Mouse (Mus musculus) lung, postnatal 0 days (tissue): Measurements from ENCODE around the gene Pim1. TPM values are rescaled to one million over a fixed set of nuclear protein-coding genes. Genes with fewer than 3 reads are reported as not detected.

Experiments
- ATAC-seq: fragments of 200-750 bp; cut with Nextera tagmentation; 2 replicates; pipeline ENCODE4 v1.8.0; 2017; ENCODE audit warnings: moderate library complexity
- DNase-seq: peaks from one replicate; pipeline ENCODE4 v3.0.0-alpha.2; 2016; ENCODE audit warnings: low spot score
- H3K27ac ChIP-seq: fragments of 300-500 bp; sonication (generic); 2 replicates; pipeline ENCODE4 v1.5.1; 2014; ENCODE audit warnings: antibody characterized with exemption, mild to moderate bottlenecking, low read length, mixed read lengths
- H3K27me3 ChIP-seq: fragments of 300-500 bp; sonication (generic); replicated peaks from 2 replicates; pipeline ENCODE4 v1.6.1; 2014; ENCODE audit warnings: low read length, mixed read lengths; ENCODE audit not compliant: insufficient read depth
- H3K36me3 ChIP-seq: fragments of 300-500 bp; sonication (generic); 2 replicates; pipeline ENCODE4 v1.6.1; 2014; ENCODE audit warnings: low read length, mixed read lengths; ENCODE audit not compliant: insufficient read depth
- H3K4me1 ChIP-seq: fragments of 300-500 bp; sonication (generic); 2 replicates; pipeline ENCODE4 v1.6.1; 2014; ENCODE audit warnings: antibody characterized with exemption, low read depth, low read length, mixed read lengths; ENCODE audit not compliant: insufficient read depth
- H3K4me2 ChIP-seq: fragments of 300-500 bp; sonication (generic); replicated peaks from 2 replicates; pipeline ENCODE4 v1.6.1; 2014; ENCODE audit warnings: low read depth, mild to moderate bottlenecking, low read length, moderate library complexity, mixed read lengths
- H3K4me3 ChIP-seq: fragments of 300-500 bp; sonication (generic); 2 replicates; pipeline ENCODE4 v1.5.1; 2014; ENCODE audit warnings: low read depth, low read length
- H3K9ac ChIP-seq: fragments of 300-500 bp; sonication (generic); replicated peaks from 2 replicates; pipeline ENCODE4 v1.6.1; 2014; ENCODE audit warnings: low read depth, mild to moderate bottlenecking
- H3K9me3 ChIP-seq: fragments of 300-500 bp; sonication (generic); 2 replicates; pipeline ENCODE4 v1.6.1; 2016; ENCODE audit warnings: low read length, mixed read lengths
- CTCF ChIP-seq: IDR thresholded peaks from 2 replicates; pipeline ENCODE4 v1.5.1; 2016; ENCODE audit warnings: antibody characterized with exemption, mild to moderate bottlenecking
- EP300 ChIP-seq: IDR thresholded peaks from 2 replicates; pipeline ENCODE4 v1.6.1; 2016; ENCODE audit warnings: antibody characterized with exemption, mild to moderate bottlenecking, control low read depth
- WGBS: fragments of 180-500 bp; shearing (Covaris S2); extraction: QIAGEN DNeasy Blood & Tissue Kit; methylation state at CpG from one replicate; pipeline ENCODE4 v1.1.7; 2014; 5-methylcytosine and 5-hydroxymethylcytosine counted together
- polyA plus RNA-seq: library from polyadenylated mRNA; unstranded; fragments of >200 nt; fragmentation: Nextera tagmentation; extraction: Ambion mirVana; gene quantifications from 2 replicates; pipeline ENCODE4 v1.2.1, GENCODE M21; 2015

The Pim1 gene
- polyA plus RNA-seq, 1 experiment from 2014 or later, result 30.0 TPM

- peak overlapping the region; percentile 26 for H3K9ac ChIP-seq
Measured at GRCm38 (mm10) chr17:29464068-29464467, 26.5 kb upstream of the Pim1 start.

GRCm38 (mm10) chr17:29464519-29465140, 25.9 kb upstream of the Pim1 start:
- peak overlapping the region; percentile 49 for H3K4me2 ChIP-seq
- H3K9ac ChIP-seq, result peak overlapping the region; percentile 26; the same call in 1 of the 2 replicates
- TF ChIP-seq CTCF (no peak), EP300 (no peak)
- 23% methylated on average over 17 of the region's 17 CpGs for WGBS
- H3K9me3 ChIP-seq, result no peaks in the 10 kb centered on the region
- ATAC-seq (no peak), DNase-seq (peak; percentile 31)
- no peaks in the 10 kb centered on the region for H3K36me3 ChIP-seq
- H3K27ac ChIP-seq, result peak overlapping the region; percentile 74; the same call in 1 of the 2 replicates
- peaks cover 8% of the 10 kb centered on the region; the same call in 1 of the 2 replicates for H3K4me1 ChIP-seq
- peak overlapping the region; percentile 20; the same call in 1 of the 2 replicates for H3K4me3 ChIP-seq
- H3K27me3 ChIP-seq, result no peaks in the 10 kb centered on the region

More at GRCm38 (mm10) chr17:29464068-29464467, 26.5 kb upstream of the Pim1 start:
- Histone ChIP-seq H3K4me3 (peak overlapping the region; percentile 20), H3K4me2 (peak overlapping the region; percentile 49), H3K27me3 (no peaks in the 10 kb centered on the region), H3K4me1 (peaks cover 8% of the 10 kb centered on the region; the same call in 1 of the 2 replicates), H3K9me3 (no peaks in the 10 kb centered on the region), H3K27ac (peak overlapping the region; percentile 74), H3K36me3 (no peaks in the 10 kb centered on the region)
- DNase-seq (peak; percentile 58), ATAC-seq (peak; percentile 20; the same call in 1 of the 2 replicates)
- 2% methylated on average over 14 of the region's 14 CpGs for WGBS
- TF ChIP-seq EP300, result no peak
- no peak for TF ChIP-seq CTCF

GRCm38 (mm10) chr17:29465405-29466010, 25.0 kb upstream of the Pim1 start:
- Histone ChIP-seq H3K36me3 (no peaks in the 10 kb centered on the region), H3K27ac (peak overlapping the region; percentile 74; the same call in 1 of the 2 replicates), H3K4me3 (no peak overlapping the region), H3K27me3 (no peaks in the 10 kb centered on the region), H3K4me1 (peaks cover 3% of the 10 kb centered on the region; the same call in 1 of the 2 replicates), H3K4me2 (no peak overlapping the region), H3K9me3 (no peaks in the 10 kb centered on the region), H3K9ac (no peak overlapping the region)
- peak; percentile 77; the same call in 1 of the 2 replicates for TF ChIP-seq EP300
- TF ChIP-seq CTCF, result no peak
- ATAC-seq (peak; percentile 7; the same call in 1 of the 2 replicates), DNase-seq (peak; percentile 66)
- 33% methylated on average over 9 of the region's 9 CpGs for WGBS

GRCm38 (mm10) chr17:29467030-29467429, 23.5 kb upstream of the Pim1 start:
- Histone ChIP-seq H3K9me3 (no peaks in the 10 kb centered on the region), H3K27ac (no peak overlapping the region), H3K27me3 (no peaks in the 10 kb centered on the region), H3K4me1 (peaks cover 3% of the 10 kb centered on the region; the same call in 1 of the 2 replicates), H3K9ac (no peak overlapping the region), H3K4me2 (no peak overlapping the region), H3K36me3 (no peaks in the 10 kb centered on the region), H3K4me3 (no peak overlapping the region)
- ATAC-seq (no peak), DNase-seq (no peak)
- TF ChIP-seq EP300, result no peak
- no peak for TF ChIP-seq CTCF
- 46% methylated on average over 11 of the region's 11 CpGs for WGBS

- DNase-seq (no peak), ATAC-seq (no peak)
- WGBS, result 96% methylated on average over 10 of the region's 10 CpGs
- no peaks in the 10 kb centered on the region for H3K9me3 ChIP-seq
- no peak overlapping the region for H3K9ac ChIP-seq
- H3K4me3 ChIP-seq, result no peak overlapping the region
- no peaks in the 10 kb centered on the region for H3K4me1 ChIP-seq
- no peak overlapping the region for H3K4me2 ChIP-seq
- no peaks in the 10 kb centered on the region for H3K36me3 ChIP-seq
- H3K27me3 ChIP-seq, result no peaks in the 10 kb centered on the region
- no peak for TF ChIP-seq EP300
- TF ChIP-seq CTCF, result no peak
- H3K27ac ChIP-seq, result no peak overlapping the region
Measured at GRCm38 (mm10) chr17:29473466-29473865, 17.1 kb upstream of the Pim1 start.

GRCm38 (mm10) chr17:29474036-29474435, 16.5 kb upstream of the Pim1 start:
- 60% methylated on average over 2 of the region's 2 CpGs for WGBS
- Histone ChIP-seq H3K36me3 (no peaks in the 10 kb centered on the region), H3K9ac (no peak overlapping the region), H3K4me3 (no peak overlapping the region), H3K27ac (no peak overlapping the region), H3K4me1 (no peaks in the 10 kb centered on the region), H3K9me3 (no peaks in the 10 kb centered on the region), H3K27me3 (no peaks in the 10 kb centered on the region), H3K4me2 (no peak overlapping the region)
- DNase-seq (no peak), ATAC-seq (peak; percentile 23; the same call in 1 of the 2 replicates)
- no peak for TF ChIP-seq EP300
